Mouse (Mus musculus) urinary bladder, postnatal 10 days (tissue): ENCODE results near the gene Lrrc29.

Source experiments
- DNase-seq: peaks from one replicate; pipeline ENCODE4 v3.0.0; 2022; ENCODE audit warnings: low spot score

Lrrc29 gene

DNA sequence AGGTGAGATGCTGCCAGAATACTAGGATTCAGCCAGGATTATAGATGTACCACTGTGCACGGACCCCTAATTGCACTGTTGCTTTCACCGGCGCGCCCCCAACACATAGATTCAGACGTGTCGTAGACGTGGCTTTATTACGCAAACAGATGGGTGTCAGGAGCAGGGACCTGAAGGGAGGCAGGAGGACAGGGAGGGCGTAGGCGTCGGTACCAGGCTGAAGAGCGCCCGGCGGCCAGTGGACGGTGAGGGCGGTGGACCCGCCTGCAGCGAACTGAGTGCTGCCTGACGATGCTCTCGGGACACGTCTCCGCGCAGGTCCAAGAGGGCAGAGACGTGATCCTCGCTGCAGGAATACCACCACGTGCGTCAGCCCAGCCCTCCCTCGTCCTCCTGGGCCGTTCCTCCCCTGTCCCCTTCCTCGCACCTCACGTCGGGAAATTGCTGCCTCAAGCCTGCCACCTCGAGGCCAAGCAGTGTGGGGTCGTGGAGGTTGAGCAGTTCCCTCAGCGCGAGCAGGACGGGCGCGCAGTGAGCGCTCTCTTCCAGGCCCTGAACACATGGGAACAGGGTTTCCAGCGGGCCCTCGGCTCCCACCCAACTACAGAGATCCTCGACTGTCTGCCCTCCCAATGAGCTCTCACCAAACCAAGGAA lies 36.1 kb downstream of the Lrrc29 start, which contains the start of gene 4931428F04Rik:
Gene 4931428F04Rik (minus strand): TSS at position 60 of the 656 bp plus-strand sequence.
- no peak for DNase-seq

DNA sequence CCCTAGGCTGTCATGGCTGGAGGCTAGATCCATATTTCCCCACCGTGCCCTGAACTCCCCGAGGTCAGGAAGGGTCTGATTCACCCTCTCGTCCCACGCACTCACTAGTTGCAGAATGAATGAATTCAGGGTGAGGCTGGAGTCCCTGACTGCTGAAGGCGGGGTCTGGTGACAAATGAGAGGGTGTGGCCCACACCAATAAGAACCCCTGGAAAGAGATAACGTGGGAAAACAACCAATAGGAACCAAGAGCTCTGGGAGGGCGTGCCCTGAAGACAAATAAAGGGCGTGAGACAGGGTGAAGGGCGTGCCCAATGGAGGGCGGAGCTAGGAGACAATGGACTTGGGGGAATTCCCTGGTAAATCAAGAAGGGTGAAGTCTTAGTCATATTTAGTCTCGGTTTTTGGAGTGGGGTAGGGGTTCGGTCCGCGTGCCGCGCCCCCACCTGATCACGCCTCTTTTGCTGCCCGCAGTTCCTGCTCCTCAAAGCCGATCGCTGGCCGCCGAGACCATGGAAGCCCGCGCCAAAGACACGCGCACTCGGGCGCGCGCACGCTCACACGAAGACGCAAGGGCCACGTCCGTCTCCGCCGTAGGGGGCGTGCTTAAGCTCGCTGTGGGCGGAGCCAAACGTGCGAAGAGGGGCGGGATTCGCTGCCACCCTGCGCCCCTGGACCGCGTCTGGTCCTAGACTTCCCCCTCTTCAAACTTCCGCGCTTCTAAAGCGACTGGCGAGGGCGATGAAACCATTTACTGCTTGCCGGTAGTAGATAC lies 36.9 kb downstream of the Lrrc29 start:
- DNase-seq, result peak; percentile 65

DNA sequence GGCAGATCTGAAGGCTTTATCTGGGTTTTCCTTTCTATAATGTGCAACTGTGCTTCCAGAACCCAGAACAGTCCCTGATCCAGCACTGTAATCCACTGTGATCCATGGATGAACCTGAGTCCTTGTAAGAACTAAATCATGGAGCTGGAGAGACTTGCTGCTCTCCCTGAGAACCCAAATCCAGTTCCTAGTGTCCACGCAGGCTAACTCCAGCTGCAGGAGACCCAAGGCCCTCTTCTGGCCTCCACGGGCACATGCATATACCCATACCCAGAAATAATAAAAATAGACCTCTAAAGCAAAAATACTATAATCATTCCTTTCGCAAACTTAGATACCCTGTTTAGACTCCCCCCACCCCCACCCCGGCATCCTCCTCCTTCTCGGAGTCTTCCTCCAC lies 37.8 kb downstream of the Lrrc29 start:
- DNase-seq, result no peak

DNA sequence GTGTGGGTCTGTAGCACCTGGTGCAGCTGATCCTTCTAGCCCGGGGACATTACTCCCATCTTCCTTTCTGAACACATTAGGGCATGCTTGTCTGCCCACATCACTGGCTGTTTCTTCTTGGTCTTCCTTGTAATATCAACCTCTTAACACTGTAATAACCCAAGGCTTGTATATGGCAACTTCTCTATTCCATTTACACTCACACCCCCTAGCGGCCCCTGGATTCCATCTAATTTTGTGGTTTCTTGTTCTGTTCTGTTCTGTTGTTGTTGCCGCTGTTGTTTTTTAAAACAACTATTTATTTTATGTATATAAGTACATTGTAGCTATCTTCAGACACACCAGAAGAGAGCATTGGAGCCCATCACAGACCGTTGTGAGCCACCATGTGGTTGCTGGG lies 39.2 kb downstream of the Lrrc29 start:
- DNase-seq, result no peak

DNA sequence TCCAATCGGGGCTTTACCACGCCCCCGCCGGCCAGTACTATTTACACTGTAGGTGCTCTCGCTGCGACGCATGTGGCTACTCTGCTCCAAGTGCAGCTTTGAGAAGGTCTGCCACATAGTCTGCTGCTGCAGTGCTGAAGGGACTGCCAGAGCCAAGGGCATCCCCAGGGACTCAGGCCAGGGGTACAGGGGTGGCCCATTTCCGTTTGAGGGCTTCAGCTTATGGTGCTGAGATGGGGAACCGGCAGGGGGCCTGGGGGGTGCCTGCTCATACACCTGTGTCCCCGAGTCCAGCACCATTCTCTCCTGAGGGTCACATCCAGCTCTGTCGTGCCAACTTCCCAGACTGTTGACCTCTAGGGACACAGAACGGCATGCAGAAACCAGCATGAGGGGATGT lies 40.6 kb downstream of the Lrrc29 start:
- DNase-seq, result no peak

DNA sequence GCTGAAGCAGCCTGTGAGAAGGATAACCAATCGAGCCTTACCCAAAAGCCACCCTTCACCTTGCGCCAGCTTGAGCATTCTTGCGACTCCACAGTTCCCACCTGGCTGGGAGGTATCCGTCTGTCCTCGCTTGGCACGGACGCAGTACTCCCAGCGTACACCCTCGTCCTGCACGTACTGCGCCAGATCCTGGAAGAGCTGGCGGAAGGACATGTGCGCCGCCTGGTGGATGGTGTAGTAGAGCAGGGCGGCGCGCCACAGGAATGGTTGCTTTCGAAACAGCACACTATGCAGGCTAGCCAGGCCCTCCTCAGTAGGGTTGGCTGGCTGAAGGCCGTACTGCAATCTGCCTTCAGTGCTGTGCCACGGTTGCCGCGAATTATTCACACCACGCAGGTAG lies 43.0 kb downstream of the Lrrc29 start:
- DNase-seq, result no peak

DNA sequence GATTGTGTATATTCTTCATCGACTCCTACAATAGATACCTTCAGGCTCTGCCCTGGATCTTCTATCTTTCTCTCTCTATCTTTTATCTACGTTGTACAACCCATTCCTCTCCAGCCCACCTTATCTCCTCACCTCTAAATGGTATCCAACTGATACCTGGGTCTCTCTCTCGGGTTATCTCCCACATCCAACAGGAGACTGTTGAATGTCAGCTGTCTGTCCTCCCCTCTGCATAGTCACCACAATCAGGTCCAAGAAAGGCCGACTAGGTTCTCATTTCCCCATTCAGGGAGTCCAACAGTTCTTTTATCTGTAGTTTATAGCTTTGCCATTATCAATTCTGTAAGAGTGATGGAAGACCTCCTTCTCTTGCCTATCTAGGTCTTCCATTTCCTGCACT lies 43.8 kb downstream of the Lrrc29 start:
- DNase-seq, result no peak

DNA sequence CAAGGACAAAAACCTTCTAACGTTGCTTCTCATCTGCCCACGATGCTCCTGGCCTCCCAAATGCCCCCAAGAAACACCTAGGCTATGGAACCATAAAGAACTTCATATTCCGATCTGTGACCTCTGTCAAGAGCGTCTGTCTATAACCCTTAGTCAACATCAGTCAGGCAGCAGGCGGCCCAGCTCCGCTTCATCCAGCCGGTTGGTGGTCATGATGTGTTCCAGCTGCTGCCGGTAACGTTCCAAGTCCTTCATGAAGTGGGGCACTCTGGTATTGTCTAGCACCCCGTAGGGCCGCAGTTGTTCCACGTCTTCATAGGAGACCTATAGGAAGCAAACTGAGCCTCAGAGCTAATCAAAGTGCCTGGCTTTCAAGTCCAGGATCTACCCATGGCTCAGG lies 44.3 kb downstream of the Lrrc29 start:
- DNase-seq, result no peak

DNA sequence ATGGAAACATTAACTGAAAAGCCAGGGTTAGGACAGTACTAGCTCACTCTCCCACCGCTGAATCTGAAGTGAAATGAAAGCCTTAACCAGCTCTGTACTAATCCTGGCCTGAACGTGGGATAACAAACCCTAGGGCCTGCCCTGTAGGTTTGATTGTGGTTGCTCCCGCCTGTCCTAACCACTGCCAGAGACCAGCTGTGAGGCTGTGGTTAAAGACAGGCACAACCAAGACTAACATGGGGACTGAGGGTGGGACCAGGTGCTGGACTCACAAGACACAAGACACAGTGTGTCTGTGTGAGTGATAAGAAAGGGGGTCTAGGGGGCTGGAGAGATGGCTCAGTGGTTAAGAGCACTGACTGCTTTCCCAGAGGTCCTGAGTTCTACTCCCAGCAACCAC lies 45.5 kb downstream of the Lrrc29 start:
- DNase-seq, result no peak

DNA sequence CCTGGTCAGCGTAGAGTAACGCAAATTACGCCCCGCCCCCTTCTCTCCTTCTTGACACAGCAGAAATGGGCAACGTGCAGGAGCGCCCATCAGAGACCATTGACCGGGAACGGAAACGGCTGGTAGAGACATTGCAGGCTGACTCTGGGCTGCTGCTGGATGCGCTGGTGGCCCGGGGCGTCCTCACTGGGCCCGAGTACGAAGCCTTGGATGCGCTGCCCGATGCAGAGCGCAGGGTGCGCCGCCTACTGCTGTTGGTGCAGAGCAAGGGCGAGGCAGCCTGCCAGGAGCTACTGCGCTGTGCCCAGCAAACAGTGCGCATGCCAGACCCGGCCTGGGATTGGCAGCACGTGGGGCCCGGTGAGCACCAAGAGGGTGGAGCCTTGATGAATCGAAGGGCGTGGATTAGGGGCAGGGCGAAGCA lies 47.2 kb downstream of the Lrrc29 start:
- DNase-seq, result no peak

DNA sequence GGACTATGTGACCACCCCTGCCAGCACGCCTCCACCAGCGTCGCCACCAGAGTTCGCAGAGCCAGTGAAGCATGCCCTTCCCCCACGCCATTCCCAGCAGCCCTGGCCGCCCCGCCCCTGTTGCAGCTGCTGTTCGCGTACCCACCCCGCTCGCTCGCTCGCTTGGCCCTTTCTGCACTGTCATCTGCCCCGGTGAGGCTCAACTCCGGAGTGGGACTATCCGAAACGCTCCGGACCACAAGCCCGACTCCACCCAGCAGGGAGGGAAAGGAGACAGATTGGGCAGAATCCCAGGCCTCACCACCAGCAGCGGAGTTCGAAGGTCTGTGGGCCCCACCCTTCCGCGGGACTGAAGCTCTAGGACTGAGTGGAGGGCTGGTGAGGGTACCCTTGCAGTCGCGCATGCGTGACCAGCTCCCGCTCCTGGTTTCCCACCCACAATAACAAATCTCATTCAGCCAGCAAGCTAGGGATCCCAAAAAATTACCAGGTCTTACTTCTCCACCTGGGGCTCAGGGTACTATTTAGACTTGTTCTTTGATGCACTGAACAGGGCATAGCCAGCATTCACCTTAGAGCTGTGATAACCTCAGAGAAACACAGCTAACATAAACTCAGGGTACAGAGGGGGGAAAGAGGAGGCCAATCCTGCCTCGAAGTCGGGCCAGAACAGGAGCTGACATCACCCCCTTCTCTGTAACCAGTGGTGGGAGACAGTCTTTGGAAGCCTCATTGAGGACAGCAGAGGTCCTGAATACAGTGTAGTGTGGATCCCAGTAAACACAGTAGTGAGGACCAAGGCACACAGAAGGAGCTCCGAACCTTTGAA lies 49.6 kb downstream of the Lrrc29 start:
- no peak for DNase-seq

DNA sequence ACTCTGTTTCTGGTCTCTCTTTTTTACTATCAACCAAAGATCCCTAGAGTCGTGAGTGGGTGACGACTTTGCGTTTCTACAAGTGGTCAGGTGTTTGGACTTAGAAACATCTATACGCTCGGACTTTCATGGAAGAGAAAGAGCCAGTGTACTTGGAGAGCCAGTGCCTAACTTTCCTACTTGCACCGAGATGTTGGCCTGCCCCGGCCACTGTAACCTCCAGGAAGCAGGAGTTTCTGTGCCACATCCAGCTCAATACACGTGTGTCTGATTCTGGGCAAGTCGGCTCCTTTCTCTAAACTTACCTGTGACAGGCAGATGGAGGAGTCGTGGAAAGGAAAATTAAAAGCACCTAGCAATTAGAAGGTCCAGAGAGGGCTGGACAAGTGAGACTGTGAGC lies 50.2 kb downstream of the Lrrc29 start, which contains the start of gene Nol3:
Gene Nol3 (plus strand): TSS at position 301 of the 400 bp plus-strand sequence.
- no peak for DNase-seq

DNA sequence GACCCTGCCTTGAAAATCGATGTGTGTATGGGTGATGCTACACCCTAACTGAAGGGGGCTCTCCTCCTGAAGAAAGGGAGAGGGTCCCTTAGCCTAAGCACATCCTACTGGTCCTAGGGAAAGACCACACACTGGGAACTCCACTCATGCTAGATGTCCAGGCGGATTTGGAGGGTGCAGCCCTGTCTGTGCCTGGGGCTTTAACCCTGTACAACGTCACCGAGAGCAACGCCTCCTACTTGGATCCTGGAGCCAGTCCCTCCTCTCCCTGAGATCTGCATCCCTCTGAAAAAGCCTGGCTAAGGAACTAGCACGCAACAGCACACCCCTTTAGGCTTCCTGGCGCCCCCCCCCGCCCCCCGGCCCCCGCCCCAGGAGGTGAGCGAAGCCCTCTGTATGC lies 50.7 kb downstream of the Lrrc29 start:
- no peak for DNase-seq

DNA sequence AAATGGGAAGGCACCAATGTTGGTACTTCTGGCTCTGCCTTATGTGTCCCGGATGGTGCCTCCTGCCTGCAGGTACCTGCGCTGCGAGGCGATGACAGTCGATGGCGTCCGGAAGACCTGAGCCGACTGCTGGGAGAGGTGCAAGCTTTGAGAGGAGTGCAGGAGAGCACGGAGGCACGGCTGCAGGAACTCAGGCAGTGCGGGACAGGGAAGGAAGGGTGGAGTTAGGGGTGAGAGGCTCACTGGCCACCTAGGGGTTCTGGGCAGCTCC lies 55.2 kb downstream of the Lrrc29 start:
- no peak for DNase-seq

DNA sequence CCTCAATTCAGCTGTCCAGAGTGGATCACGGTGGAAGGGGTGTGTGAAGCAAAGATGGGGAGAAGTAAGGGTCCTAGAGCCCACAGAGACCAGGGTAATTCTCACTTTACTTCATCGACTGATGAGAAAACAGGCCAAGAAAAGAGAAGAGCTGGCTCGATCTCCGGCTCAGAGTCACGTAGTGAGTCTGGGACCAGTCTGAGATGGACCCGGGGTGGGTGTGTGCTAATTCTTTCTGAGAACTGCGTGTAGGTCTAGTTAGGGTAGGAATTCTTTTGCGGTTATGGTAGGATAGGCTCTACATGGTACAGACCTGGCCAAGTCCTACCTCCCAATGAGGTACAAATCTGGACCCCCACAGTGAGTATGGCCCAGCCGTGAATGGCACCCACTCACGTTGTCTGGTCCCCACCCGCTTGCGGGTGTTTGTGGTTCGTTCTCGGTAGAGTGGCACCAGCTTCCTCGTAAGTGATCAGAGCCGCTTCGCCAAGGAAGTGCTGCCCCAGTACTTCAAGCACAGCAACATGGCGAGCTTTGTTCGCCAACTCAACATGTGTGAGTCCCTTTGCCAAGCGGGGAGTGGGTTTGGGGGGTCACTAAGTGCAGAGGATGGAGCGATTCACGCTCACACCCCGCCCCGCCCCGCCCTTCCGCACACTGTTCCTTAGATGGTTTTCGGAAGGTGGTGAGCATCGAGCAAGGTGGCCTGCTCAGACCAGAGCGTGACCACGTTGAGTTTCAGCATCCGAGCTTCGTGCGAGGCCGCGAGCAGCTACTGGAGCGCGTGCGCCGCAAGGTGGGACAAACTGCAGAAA lies 55.8 kb downstream of the Lrrc29 start:
- DNase-seq, result no peak

DNA sequence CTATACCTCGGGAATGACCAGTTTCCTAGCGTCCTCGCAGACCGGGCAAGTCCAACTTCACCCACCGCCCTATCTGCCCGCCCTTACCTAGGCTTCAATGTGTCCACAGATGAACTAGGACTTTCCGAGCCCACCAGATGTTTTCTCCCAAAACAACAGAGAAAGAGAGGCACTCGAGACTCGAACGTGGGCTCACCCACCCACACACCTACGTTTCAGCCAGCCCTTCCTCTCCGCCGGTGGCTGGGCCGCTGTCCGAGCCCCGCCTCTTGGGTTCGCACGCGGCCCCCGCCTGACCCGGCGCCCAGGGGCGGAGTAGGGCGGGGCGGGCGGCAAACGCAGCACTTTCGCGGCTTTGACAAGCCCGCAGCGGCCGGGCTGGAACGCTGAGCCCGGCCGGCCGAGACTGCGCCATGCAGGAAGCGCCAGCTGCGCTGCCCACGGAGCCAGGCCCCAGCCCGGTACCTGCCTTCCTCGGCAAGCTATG lies 56.6 kb downstream of the Lrrc29 start, which contains the start of gene Hsf4:
Gene Hsf4 (plus strand): TSS at position 341 of the 487 bp plus-strand sequence.
- no peak for DNase-seq

DNA sequence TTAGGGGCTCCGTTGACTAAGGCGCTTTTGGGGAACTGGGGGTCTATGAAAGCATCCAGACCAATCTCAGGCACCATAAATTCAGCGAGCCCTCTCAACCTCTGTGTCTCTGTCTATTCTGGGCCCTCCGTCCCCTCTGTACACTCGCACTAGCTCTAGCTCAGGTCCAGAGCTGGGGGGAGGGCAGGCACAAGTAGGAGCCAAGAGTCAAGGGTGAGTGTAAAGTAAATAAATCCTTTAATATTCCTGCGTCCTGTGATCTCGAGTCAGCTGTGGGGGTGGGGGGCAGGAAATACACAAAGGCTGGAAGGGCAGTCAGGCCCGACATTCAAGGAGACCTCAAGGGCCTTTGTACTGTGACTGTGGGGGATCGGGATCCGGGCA lies 57.0 kb downstream of the Lrrc29 start:
- no peak for DNase-seq

DNA sequence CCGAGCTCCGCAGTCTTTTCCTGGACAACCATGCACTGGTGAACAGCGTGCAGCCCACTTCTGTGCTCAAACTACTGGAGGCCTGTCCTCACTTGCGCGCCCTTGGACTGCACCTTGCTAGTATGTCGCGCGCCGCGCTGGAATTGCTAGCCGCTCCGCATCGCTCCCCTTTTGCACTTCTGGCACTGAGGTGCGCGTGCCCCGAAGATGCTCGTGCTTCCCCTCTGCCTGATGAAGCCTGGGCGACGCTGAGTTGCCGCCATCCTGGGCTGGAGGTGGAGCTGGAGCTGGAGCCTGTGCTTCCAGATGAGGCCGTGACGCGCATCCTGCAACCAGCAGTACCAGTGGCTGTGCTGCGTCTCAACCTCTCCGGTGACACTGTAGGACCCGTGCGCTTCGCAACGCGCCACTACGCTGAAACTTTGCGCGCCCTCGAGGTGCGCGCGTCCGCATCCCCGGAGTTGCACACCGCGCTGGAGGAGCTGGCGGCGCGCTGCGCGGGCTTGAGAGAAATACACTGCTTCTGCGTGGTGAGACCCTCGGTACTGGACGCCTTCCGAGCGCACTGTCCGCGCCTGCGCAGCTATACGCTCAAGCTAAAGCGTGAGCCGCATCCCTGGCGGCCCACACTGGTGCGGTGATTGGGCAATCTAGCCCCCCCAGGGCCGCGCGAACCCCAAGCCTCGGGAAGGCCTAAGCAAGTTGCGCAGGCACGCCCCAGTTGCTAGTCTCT lies 57.6 kb downstream of the Lrrc29 start:
- DNase-seq, result no peak

DNA sequence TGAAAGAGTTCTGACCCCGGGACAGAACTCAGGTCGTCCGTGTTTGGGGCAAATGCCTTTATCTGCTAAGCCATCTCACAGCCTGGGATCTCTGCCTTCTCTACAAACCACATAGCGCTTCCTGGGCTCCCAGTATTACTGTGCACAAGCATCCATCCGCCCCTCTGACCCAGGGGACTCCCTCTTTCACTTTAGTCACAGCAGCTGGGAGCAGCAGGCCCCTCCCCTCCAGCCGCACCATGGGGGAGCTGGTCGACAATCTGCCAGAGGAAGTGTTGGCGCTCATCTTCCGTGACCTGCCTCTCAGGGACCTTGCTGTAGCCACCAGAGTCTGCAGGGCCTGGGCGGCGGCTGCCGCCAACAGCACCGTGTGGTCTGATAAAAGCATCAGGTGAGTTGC lies 59.3 kb downstream of the Lrrc29 start:
- DNase-seq, result no peak

DNA sequence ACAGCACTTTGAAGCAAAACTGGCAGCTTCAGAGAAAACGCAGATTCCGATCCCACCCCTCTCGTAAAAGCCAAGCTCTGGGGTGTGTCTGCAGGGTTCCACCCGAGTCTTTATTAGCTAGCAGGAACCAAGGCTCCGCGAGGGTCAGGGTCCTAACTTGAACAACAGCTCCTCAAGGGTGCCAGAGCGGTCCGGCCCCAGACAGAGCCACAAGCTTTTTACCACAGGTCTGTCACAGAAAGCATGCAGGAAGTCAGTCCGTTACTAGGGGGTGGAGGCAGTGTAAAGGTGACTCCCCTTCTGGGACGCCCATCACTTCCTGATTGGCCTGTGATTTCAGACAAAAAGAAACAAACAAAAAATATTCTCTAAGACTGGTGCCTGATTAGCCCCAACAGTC lies 61.0 kb downstream of the Lrrc29 start:
- DNase-seq, result no peak
